Mouse (Mus musculus) cerebellum, adult 2 months (tissue): ENCODE measurements around the gene Sftpa1.

ENCODE experiments used
- CTCF ChIP-seq: fragments of 200-500 bp; IDR thresholded peaks from 2 replicates; pipeline ENCODE4 v1.5.1; 2011; ENCODE audit warnings: low read depth, mild to moderate bottlenecking, control low read depth, low read length, moderate library complexity, borderline replicate concordance; ENCODE audit not compliant: insufficient read depth
- POLR2A ChIP-seq: fragments of 200-500 bp; IDR thresholded peaks from 2 replicates; pipeline ENCODE4 v1.6.1; 2011; ENCODE audit warnings: low read length, control low read depth, borderline replicate concordance; ENCODE audit not compliant: insufficient read depth

DNA sequence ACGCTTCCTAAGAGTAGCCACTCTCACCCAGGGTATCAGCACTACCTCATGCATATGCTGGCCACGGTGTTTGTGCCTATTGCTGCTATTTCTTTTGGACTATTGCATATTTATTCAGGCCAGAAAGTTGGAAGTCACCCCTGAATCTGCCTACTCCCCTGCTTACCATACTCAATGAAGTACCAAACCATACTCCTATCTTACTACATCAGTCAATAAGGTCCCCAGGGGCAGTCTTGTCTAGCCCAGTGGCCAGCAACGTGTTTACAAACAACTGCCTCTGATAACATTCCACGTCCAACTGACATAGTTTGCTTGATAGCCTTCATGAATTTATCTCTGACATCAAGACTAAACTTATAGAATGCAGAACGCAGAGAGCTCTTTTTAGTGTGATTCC is 30.3 kb upstream of the Sftpa1 start:
- no peak for TF ChIP-seq POLR2A
- TF ChIP-seq CTCF: no peak
